Mouse (Mus musculus): ENCODE measurements around the gene Frmd7. TPM values are rescaled to one million over a fixed set of nuclear protein-coding genes. Genes with fewer than 3 reads are reported as not detected.

The Frmd7 gene
- 0.19 TPM in 1 of 2 replicates, not detected in the other for polyA plus RNA-seq (2015; fragmentation: Nextera tagmentation; extraction: Ambion mirVana)

DNA sequence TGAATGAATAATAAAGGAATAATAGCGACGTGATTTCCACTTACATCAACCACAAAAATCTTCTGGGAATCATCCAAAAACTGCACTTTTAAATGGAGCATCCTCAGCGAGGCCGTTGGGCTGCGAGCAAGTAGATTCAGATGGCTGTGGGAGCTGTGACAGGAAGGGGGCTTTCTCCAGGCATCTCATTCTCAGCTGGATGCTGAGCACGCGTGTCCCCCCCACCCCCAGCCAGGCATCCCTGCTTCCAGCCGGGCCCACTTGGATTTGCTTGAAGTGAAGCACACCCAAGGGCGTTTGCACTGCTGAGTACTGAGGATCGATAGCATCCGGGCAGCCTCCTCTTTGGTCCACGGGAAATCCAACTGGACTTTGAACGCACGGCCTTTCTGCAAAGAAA lies at the start of gene Frmd7:
Frmd7 (minus strand) TSS at position 101 of the 400 bp plus-strand sequence.
- Histone ChIP-seq H3K27ac (replicated peaks) (no peak within 1 kb of the TSS), H3K36me3 (no peaks in the 10 kb centered on the region), H3K4me1 (no peaks in the 10 kb centered on the region), H3K9ac (replicated peaks) (no peak within 1 kb of the TSS), H3K27me3 (replicated peaks) (no peaks in the 10 kb centered on the region), H3K4me3 (replicated peaks) (no peak within 1 kb of the TSS), H3K4me2 (no peak within 1 kb of the TSS), H3K9me3 (replicated peaks) (no peaks in the 10 kb centered on the region)
- no peak for ATAC-seq (ENCODE audit: low FRiP score)
- WGBS: 72% methylated on average over 14 of the region's 14 CpGs

DNA sequence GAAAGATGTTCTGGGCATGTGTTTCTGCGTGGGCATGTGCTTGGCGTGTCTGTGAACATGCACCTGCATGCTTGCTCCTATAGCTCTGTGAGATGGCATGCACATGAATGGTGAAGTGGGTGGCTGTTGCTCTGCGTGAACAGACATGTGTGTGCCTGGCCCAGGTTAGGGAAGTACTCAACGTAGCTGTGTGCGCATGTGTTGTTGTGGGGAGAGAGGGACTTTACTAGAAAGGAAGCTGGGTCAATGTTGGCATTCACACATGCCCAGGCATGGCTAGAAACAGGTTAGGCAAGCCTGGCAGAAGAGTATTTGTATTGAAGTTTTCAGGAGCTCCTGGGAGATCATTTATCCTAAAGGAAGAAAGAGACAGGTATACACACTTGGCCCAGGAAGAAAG lies 48.8 kb upstream of the Frmd7 start:
- WGBS: 93% methylated on average over 5 of the region's 5 CpGs

DNA sequence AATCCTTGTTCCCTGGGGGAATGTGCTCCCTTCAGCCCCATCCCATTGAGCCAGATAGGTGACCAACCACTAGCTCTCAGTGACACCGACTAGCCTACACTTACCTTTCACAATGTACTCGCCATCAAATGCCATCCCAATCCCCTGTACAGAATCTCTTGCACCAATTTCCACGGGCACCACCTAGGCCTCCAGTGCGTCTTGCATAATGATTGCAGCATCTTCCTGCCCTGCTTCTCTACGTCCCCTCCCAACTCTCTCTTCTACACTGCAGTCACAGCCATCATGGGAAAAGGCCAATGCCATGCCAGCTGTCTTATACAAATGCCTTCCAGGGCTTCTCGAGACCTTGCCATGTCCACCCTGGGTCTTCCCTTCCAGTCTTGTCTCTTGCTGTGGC lies 47.4 kb upstream of the Frmd7 start:
- Histone ChIP-seq H3K4me1 (no peaks in the 10 kb centered on the region), H3K36me3 (no peaks in the 10 kb centered on the region), H3K27ac (replicated peaks) (no peak overlapping the region), H3K4me3 (replicated peaks) (no peak overlapping the region), H3K27me3 (replicated peaks) (no peaks in the 10 kb centered on the region), H3K9ac (replicated peaks) (no peak overlapping the region), H3K9me3 (replicated peaks) (no peaks in the 10 kb centered on the region), H3K4me2 (no peak overlapping the region)
- ATAC-seq (ENCODE audit: low FRiP score): no peak
- 91% methylated on average over 6 of the region's 6 CpGs for WGBS

More for the DNA sequence above, 48.8 kb upstream of the Frmd7 start:
- Histone ChIP-seq H3K27ac (replicated peaks) (no peak overlapping the region), H3K4me2 (no peak overlapping the region), H3K9ac (replicated peaks) (no peak overlapping the region), H3K27me3 (replicated peaks) (no peaks in the 10 kb centered on the region), H3K36me3 (no peaks in the 10 kb centered on the region), H3K9me3 (replicated peaks) (no peaks in the 10 kb centered on the region), H3K4me1 (no peaks in the 10 kb centered on the region), H3K4me3 (replicated peaks) (no peak overlapping the region)
- ATAC-seq (ENCODE audit: low FRiP score): no peak

DNA sequence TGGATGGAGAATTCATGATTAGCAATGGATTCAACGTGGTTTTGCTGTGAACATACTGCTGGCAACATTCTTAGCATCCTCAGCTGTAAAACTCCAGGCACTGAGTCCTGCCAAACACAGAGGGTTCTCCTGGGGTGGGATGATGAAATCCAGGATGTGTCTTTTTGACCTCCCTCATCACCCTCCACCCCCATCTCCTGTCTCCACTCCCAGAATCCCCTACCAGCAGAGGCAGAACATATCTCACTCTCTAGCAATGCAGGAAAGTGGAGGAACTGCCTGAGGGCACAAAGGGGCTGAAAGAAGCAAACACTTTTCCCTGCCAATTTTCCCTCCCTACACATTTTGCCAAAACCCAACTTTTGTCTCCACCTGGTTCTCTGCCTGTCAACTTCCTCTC lies 46.1 kb upstream of the Frmd7 start:
- no peak for ATAC-seq (ENCODE audit: low FRiP score)
- WGBS: 58% methylated on average over 1 of the region's 1 CpGs
- no peaks in the 10 kb centered on the region for H3K27me3 ChIP-seq (replicated peaks)
- H3K4me2 ChIP-seq: no peak overlapping the region
- no peak overlapping the region for H3K9ac ChIP-seq (replicated peaks)
- no peaks in the 10 kb centered on the region for H3K36me3 ChIP-seq
- no peaks in the 10 kb centered on the region for H3K9me3 ChIP-seq (replicated peaks)
- H3K27ac ChIP-seq (replicated peaks): no peak overlapping the region
- H3K4me1 ChIP-seq: no peaks in the 10 kb centered on the region
- no peak overlapping the region for H3K4me3 ChIP-seq (replicated peaks)

DNA sequence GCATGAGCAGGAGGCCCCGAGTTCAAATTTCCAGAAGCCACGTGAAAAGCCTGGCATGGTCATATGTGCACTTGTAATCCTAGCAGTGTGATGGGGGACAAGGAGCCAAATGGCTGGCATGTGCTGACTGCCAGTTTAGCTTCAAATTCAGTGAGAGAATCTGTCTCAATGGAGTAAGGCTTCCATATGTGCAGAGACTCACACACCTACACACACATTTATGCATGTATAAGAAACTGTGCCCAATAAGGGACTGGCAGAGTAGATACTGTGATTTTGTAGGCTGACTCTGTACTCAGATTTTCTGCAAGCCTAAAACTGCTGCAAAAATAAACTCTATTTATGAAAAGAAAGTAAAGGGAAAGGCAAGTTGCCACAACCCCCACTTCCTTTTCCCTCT lies 35.9 kb upstream of the Frmd7 start:
- no peak overlapping the region for H3K9ac ChIP-seq (replicated peaks)

DNA sequence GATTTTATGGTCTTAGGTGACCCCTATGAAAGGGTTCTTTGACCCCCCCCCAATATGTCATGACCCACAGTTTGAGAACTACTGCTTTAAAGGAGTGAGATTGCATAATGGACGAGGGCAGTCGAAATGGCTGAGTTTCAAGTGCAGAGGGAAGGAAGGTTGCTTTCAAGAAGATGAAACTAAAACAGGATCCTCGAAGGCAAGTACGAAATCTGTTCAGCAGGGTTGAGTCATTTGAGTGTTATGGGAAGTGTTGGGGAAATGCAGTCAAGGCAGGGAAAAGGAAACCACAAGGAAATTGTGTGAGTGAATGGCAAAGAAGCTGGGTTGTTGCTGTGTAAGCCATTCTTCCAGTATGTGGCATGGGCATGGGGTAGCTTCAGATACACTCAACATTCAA lies 29.6 kb upstream of the Frmd7 start:
- H3K4me1 ChIP-seq: no peaks in the 10 kb centered on the region
- no peak overlapping the region for H3K4me2 ChIP-seq
- H3K36me3 ChIP-seq: no peaks in the 10 kb centered on the region
- no peak for ATAC-seq (ENCODE audit: low FRiP score)
- H3K4me3 ChIP-seq (replicated peaks): no peak overlapping the region
- WGBS: 91% methylated on average over 4 of the region's 4 CpGs
- no peaks in the 10 kb centered on the region for H3K27me3 ChIP-seq (replicated peaks)
- no peaks in the 10 kb centered on the region for H3K9me3 ChIP-seq (replicated peaks)
- no peak overlapping the region for H3K9ac ChIP-seq (replicated peaks)
- no peak overlapping the region for H3K27ac ChIP-seq (replicated peaks)

More for the DNA sequence above, 35.9 kb upstream of the Frmd7 start:
- Histone ChIP-seq H3K27me3 (replicated peaks) (no peaks in the 10 kb centered on the region), H3K4me2 (no peak overlapping the region), H3K27ac (replicated peaks) (no peak overlapping the region), H3K9me3 (replicated peaks) (no peaks in the 10 kb centered on the region), H3K4me3 (replicated peaks) (no peak overlapping the region), H3K36me3 (no peaks in the 10 kb centered on the region), H3K4me1 (no peaks in the 10 kb centered on the region)
- no peak for ATAC-seq (ENCODE audit: low FRiP score)
- WGBS: 100% methylated on average over 2 of the region's 2 CpGs

DNA sequence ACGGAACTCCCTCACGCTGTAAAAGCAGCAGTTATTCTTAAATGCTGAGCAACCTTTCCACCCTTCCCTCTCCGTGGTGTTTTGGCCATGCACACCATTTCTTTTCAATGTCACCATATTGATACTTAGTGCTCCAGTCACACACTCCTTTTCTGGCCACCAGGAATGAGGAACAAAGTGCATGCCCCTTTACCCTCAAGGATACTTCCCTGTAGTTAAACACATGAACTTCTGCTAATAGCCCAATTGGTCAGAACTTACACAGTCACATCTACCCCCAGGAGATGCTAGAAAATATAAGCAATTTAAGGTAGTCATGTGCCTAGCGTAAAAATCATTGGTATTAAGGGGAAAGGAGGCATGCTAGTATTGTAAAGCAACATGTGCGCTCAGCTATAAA lies 27.4 kb upstream of the Frmd7 start:
- no peaks in the 10 kb centered on the region for H3K36me3 ChIP-seq
- H3K4me3 ChIP-seq (replicated peaks): no peak overlapping the region
- H3K27me3 ChIP-seq (replicated peaks): no peaks in the 10 kb centered on the region
- no peak overlapping the region for H3K4me2 ChIP-seq
- no peak overlapping the region for H3K9ac ChIP-seq (replicated peaks)
- no peaks in the 10 kb centered on the region for H3K4me1 ChIP-seq
- H3K27ac ChIP-seq (replicated peaks): no peak overlapping the region
- H3K9me3 ChIP-seq (replicated peaks): no peaks in the 10 kb centered on the region
- ATAC-seq (ENCODE audit: low FRiP score): no peak
- WGBS: 89% methylated on average over 5 of the region's 5 CpGs

DNA sequence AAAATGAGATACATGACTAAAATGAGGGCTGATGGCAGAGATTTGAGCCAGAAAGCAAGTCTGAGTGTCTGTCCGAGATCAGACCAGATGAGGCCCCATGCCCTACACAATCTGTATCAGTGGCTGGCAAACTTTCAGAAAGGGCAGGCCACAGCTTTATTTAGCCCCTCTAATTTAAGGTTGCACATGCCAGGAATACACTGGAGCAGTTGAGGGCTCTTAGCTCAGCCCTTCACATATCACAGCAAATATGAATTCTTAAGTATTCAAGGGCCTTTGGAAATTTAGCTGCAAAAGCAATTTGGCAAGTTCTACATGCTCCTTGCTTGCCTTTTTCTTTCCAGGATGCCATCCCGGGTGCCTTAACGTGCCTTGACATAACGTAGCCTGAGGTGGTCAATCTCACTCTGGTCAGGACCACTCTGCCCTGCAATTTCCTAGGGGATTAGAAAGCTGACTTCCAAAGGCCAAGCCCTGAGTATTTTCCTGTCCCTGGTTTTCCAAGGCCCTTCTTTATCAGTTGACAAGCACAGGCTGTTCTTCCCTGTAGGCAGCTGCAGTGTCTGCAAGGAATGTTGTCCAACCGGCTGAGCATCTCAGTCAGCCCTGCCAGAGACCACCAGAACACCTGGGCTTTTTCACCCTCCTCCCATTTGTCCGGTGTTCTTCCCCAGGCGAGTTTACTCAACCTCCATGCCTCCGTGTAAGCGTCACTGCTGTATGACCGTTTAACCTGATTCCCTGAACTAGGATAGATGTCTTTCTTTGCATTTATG lies 25.8 kb upstream of the Frmd7 start:
- Histone ChIP-seq H3K36me3 (no peaks in the 10 kb centered on the region), H3K27me3 (replicated peaks) (no peaks in the 10 kb centered on the region), H3K4me3 (replicated peaks) (no peak overlapping the region), H3K9me3 (replicated peaks) (no peaks in the 10 kb centered on the region), H3K4me2 (no peak overlapping the region), H3K9ac (replicated peaks) (no peak overlapping the region), H3K27ac (replicated peaks) (no peak overlapping the region), H3K4me1 (no peaks in the 10 kb centered on the region)
- ATAC-seq (ENCODE audit: low FRiP score): no peak
- 72% methylated on average over 10 of the region's 10 CpGs for WGBS

DNA sequence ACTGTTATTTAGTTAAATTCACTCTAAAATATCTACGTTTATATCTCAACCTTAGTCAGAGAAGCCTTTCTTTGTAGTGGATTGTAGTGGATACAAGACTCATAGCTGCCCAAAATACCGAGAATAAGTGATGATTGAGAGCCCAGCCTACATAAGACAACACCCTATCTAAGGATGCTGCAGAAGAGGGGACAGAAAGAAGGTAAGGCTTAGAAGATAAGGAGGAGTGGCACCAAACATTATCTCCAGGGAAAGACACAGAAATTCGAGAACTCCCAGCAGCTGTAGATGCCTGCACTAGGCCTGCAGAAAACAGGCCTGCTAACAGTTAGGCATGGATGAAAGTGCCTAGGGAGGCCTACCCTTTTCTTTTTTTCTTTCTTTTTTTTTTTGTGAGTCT lies 22.6 kb upstream of the Frmd7 start:
- Histone ChIP-seq H3K4me1 (no peaks in the 10 kb centered on the region), H3K4me3 (replicated peaks) (no peak overlapping the region), H3K9ac (replicated peaks) (no peak overlapping the region), H3K27ac (replicated peaks) (no peak overlapping the region), H3K36me3 (no peaks in the 10 kb centered on the region), H3K27me3 (replicated peaks) (no peaks in the 10 kb centered on the region), H3K4me2 (no peak overlapping the region), H3K9me3 (replicated peaks) (no peaks in the 10 kb centered on the region)
- 79% methylated on average over 3 of the region's 3 CpGs for WGBS
- ATAC-seq (ENCODE audit: low FRiP score): no peak

DNA sequence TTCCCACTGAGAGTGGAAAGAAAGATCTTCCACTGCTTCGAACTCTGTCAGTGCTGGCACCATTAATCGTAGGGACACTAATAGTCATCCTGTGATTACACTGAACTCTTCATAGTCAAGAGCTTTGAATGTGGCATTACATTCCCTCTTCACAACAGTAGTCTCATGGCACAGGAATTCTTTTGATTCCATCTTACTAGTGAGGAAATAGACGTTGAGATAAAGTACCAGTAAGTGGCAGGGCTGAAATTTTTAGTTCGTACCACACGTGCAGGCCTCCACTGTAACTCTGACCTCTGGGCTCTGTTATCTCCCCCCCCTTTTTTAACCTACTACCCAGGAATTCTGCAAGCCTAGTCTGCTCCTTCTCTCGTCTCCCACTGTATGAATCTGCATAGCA lies 20.4 kb upstream of the Frmd7 start:
- no peak overlapping the region for H3K27ac ChIP-seq (replicated peaks)
- no peak overlapping the region for H3K9ac ChIP-seq (replicated peaks)
- no peak overlapping the region for H3K4me2 ChIP-seq
- no peak for ATAC-seq (ENCODE audit: low FRiP score)
- H3K36me3 ChIP-seq: no peaks in the 10 kb centered on the region
- no peaks in the 10 kb centered on the region for H3K27me3 ChIP-seq (replicated peaks)
- H3K9me3 ChIP-seq (replicated peaks): no peaks in the 10 kb centered on the region
- 82% methylated on average over 6 of the region's 6 CpGs for WGBS
- no peak overlapping the region for H3K4me3 ChIP-seq (replicated peaks)
- H3K4me1 ChIP-seq: no peaks in the 10 kb centered on the region

DNA sequence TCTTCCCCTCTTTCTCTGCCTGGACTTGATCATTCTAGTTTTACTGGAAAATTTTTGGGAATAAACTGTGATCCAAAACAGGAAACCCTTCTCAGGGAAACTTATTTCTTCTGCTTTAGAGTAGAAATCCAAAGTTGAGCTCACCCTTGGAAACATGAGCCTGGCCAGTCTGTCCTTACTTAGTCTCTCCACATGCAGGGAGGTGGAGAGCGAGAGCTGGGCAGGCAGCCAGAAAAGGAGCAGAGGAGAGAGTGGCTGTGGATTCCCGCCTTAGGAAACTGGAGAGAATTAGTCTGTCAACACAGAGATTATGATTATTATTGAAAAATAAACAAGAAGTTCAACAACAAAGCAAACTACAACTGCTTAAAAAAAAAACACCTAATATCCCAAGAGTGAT lies 6.1 kb upstream of the Frmd7 start:
- 59% methylated on average over 2 of the region's 2 CpGs for WGBS
- H3K4me1 ChIP-seq: no peaks in the 10 kb centered on the region
- no peak for ATAC-seq (ENCODE audit: low FRiP score)
- H3K4me2 ChIP-seq: no peak overlapping the region
- H3K9ac ChIP-seq (replicated peaks): no peak overlapping the region
- no peak overlapping the region for H3K27ac ChIP-seq (replicated peaks)
- H3K4me3 ChIP-seq (replicated peaks): no peak overlapping the region
- no peaks in the 10 kb centered on the region for H3K36me3 ChIP-seq
- no peaks in the 10 kb centered on the region for H3K27me3 ChIP-seq (replicated peaks)
- H3K9me3 ChIP-seq (replicated peaks): no peaks in the 10 kb centered on the region

DNA sequence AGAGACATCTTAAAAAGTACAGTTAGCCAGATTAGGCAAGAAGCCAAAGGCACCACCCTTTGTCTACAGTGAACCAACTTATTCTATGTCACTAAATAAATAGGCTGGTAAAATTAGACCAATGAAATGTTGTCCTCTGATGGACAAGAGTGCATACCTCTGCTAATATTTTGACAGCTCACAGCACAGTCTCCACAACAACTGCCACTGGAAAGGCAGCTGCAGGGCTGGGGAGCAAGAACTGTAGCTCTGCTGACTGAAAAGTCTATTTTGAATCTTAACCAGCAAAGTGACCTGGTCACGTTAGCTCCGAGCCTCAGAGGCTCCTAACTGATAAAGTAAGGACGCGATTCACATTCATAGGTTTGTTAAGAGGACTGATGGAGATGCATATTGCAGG lies 5.6 kb upstream of the Frmd7 start:
- no peak overlapping the region for H3K27ac ChIP-seq (replicated peaks)
- no peaks in the 10 kb centered on the region for H3K9me3 ChIP-seq (replicated peaks)
- no peaks in the 10 kb centered on the region for H3K4me1 ChIP-seq
- H3K4me3 ChIP-seq (replicated peaks): no peak overlapping the region
- WGBS: 81% methylated on average over 4 of the region's 4 CpGs
- no peak for ATAC-seq (ENCODE audit: low FRiP score)
- no peak overlapping the region for H3K9ac ChIP-seq (replicated peaks)
- no peak overlapping the region for H3K4me2 ChIP-seq
- H3K27me3 ChIP-seq (replicated peaks): no peaks in the 10 kb centered on the region
- no peaks in the 10 kb centered on the region for H3K36me3 ChIP-seq

Data from neural tube, embryonic 15.5 days (tissue).